Mouse (Mus musculus) MEL (cell line): ENCODE data around the gene Aph1b. TPM values are rescaled to one million over a fixed set of nuclear protein-coding genes. Genes with fewer than 3 reads are reported as not detected.

ENCODE experiments used
- DNase-seq: peaks from one replicate; pipeline ENCODE4 v3.0.0; 2011; ENCODE audit warnings: low read depth, low spot score
- H3K27ac ChIP-seq: 2 replicates; pipeline ENCODE4 v1.5.1; 2012; ENCODE audit warnings: low read depth, mild to moderate bottlenecking, control low read depth, low read length, moderate library complexity; ENCODE audit not compliant: control insufficient read depth
- H3K27me3 ChIP-seq, 2 experiments: fragments of 150-350 bp in 1 of 2; sonication (generic) in 1 of 2; 2 replicates each; pipeline ENCODE4 v1.6.1; 2012; ENCODE audit warnings: low read length in 2 of 2, mild to moderate bottlenecking in 2 of 2, improper control_type of control experiment in 1 of 2, moderate library complexity in 1 of 2; ENCODE audit not compliant: insufficient read depth in 2 of 2, control insufficient read depth in 1 of 2
- H3K36me3 ChIP-seq, 2 experiments: 2 replicates each; pipeline ENCODE4 v1.6.1; 2012 to 2014; ENCODE audit warnings: low read length in 2 of 2, improper control_type of control experiment in 1 of 2, inconsistent platforms in 1 of 2, mild to moderate bottlenecking in 1 of 2; ENCODE audit not compliant: insufficient read depth in 2 of 2, control insufficient read depth in 1 of 2
- H3K4me1 ChIP-seq, 2 experiments: fragments of 150-350 bp in 1 of 2; sonication (generic) in 1 of 2; 2 replicates each; pipeline ENCODE4 v1.6.1; 2012; ENCODE audit warnings: low read length in 2 of 2, improper control_type of control experiment in 1 of 2, mild to moderate bottlenecking in 1 of 2; ENCODE audit not compliant: insufficient read depth in 2 of 2, control insufficient read depth in 1 of 2
- H3K4me3 ChIP-seq, 2 experiments: fragments of 150-350 bp in 1 of 2; sonication (generic) in 1 of 2; 2 replicates each; pipeline ENCODE4 v1.5.1; 2012; ENCODE audit warnings: low read depth in 2 of 2, low read length in 2 of 2, mild to moderate bottlenecking in 2 of 2, moderate library complexity in 2 of 2, control low read depth in 1 of 2, improper control_type of control experiment in 1 of 2; ENCODE audit not compliant: control insufficient read depth in 1 of 2, insufficient read depth in 1 of 2
- H3K79me2 ChIP-seq: 2 replicates; pipeline ENCODE4 v1.6.1; 2012; ENCODE audit warnings: mild to moderate bottlenecking, low read length, moderate library complexity; ENCODE audit not compliant: control insufficient read depth, poor library complexity, insufficient read depth
- H3K9ac ChIP-seq: 2 replicates; pipeline ENCODE4 v1.6.1; 2012; ENCODE audit warnings: low read depth, mild to moderate bottlenecking, control low read depth, low read length, moderate library complexity; ENCODE audit not compliant: control insufficient read depth, poor library complexity, severe bottlenecking
- H3K9me3 ChIP-seq: fragments of 150-350 bp; sonication (generic); replicated peaks from 2 replicates; pipeline ENCODE4 v1.6.1; 2012; ENCODE audit warnings: mild to moderate bottlenecking, low read length, improper control_type of control experiment, moderate library complexity; ENCODE audit not compliant: insufficient read depth
- BHLHE40 ChIP-seq: IDR thresholded peaks from 2 replicates; pipeline ENCODE4 v1.6.1; 2012; ENCODE audit warnings: low read depth, mild to moderate bottlenecking, inconsistent platforms, low read length, improper control_type of control experiment, borderline replicate concordance
- CHD1 ChIP-seq: IDR thresholded peaks from 2 replicates; pipeline ENCODE4 v1.6.1; 2012; ENCODE audit warnings: low read depth, mild to moderate bottlenecking, inconsistent platforms, low read length, improper control_type of control experiment
- CTCF ChIP-seq, 3 experiments: IDR thresholded peaks in 2 of 3; conservative IDR thresholded peaks in 1 of 3; 2 replicates each; pipeline ENCODE4 v1.5.1; 2011 to 2012; ENCODE audit warnings: low read length in 3 of 3, low read depth in 2 of 3, mild to moderate bottlenecking in 2 of 3, improper control_type of control experiment in 1 of 3, inconsistent platforms in 1 of 3, mixed read lengths in 1 of 3, moderate library complexity in 1 of 3; ENCODE audit not compliant: control insufficient read depth in 1 of 3, insufficient read depth in 1 of 3, poor library complexity in 1 of 3, severe bottlenecking in 1 of 3
- E2F4 ChIP-seq: IDR thresholded peaks from 2 replicates; pipeline ENCODE4 v1.6.1; 2011; ENCODE audit warnings: low read depth, low read length, improper control_type of control experiment, borderline replicate concordance
- ELF1 ChIP-seq: IDR thresholded peaks from 2 replicates; pipeline ENCODE4 v1.6.1; 2014; ENCODE audit warnings: low read depth, mild to moderate bottlenecking, inconsistent platforms, low read length, improper control_type of control experiment, moderate library complexity
- ETS1 ChIP-seq: IDR thresholded peaks from 2 replicates; pipeline ENCODE4 v1.6.1; 2012; ENCODE audit warnings: low read depth, mild to moderate bottlenecking, inconsistent platforms, low read length, improper control_type of control experiment, moderate library complexity
- HCFC1 ChIP-seq: IDR thresholded peaks from 2 replicates; pipeline ENCODE4 v1.6.1; 2012; ENCODE audit warnings: low read depth, mild to moderate bottlenecking, inconsistent platforms, low read length, improper control_type of control experiment, moderate library complexity
- KAT2A ChIP-seq: conservative IDR thresholded peaks from 2 replicates; pipeline ENCODE4 v1.6.1; 2012; ENCODE audit warnings: low read depth, low read length, improper control_type of control experiment, inconsistent platforms
- MAFK ChIP-seq: IDR thresholded peaks from 2 replicates; pipeline ENCODE4 v1.6.1; 2011; ENCODE audit warnings: low read depth, mild to moderate bottlenecking, low read length, improper control_type of control experiment, borderline replicate concordance
- MAX ChIP-seq: IDR thresholded peaks from 2 replicates; pipeline ENCODE4 v1.6.1; 2011; ENCODE audit warnings: low read length, improper control_type of control experiment
- MAZ ChIP-seq: IDR thresholded peaks from 2 replicates; pipeline ENCODE4 v1.6.1; 2012; ENCODE audit warnings: low read depth, mild to moderate bottlenecking, inconsistent platforms, low read length, improper control_type of control experiment
- MXI1 ChIP-seq: IDR thresholded peaks from 2 replicates; pipeline ENCODE4 v1.6.1; 2011; ENCODE audit warnings: mild to moderate bottlenecking, low read depth, low read length, improper control_type of control experiment
- POLR2AphosphoS5 ChIP-seq: IDR thresholded peaks from 2 replicates; pipeline ENCODE4 v1.6.1; 2012; ENCODE audit warnings: low read depth, borderline replicate concordance, mild to moderate bottlenecking, inconsistent platforms, low read length, moderate library complexity, mixed read lengths
- RAD21 ChIP-seq: IDR thresholded peaks from 2 replicates; pipeline ENCODE4 v1.6.1; 2011; ENCODE audit warnings: mild to moderate bottlenecking, low read depth, low read length, improper control_type of control experiment
- RCOR1 ChIP-seq: IDR thresholded peaks from 2 replicates; pipeline ENCODE4 v1.6.1; 2012; ENCODE audit warnings: low read depth, mild to moderate bottlenecking, inconsistent platforms, low read length, improper control_type of control experiment
- SMC3 ChIP-seq: IDR thresholded peaks from 2 replicates; pipeline ENCODE4 v1.6.1; 2011; ENCODE audit warnings: low read depth, low read length, improper control_type of control experiment
- UBTF ChIP-seq: IDR thresholded peaks from 2 replicates; pipeline ENCODE4 v1.6.1; 2012; ENCODE audit warnings: low read depth, mild to moderate bottlenecking, inconsistent platforms, low read length, improper control_type of control experiment, moderate library complexity, borderline replicate concordance; ENCODE audit not compliant: insufficient read depth
- USF1 ChIP-seq: IDR thresholded peaks from 2 replicates; pipeline ENCODE4 v1.6.1; 2014; ENCODE audit warnings: low read depth, mild to moderate bottlenecking, inconsistent platforms, low read length, improper control_type of control experiment, moderate library complexity
- ZC3H11A ChIP-seq: IDR thresholded peaks from 2 replicates; pipeline ENCODE4 v1.6.1; 2012; ENCODE audit warnings: low read depth, mild to moderate bottlenecking, inconsistent platforms, low read length, improper control_type of control experiment
- ZKSCAN1 ChIP-seq: IDR thresholded peaks from 2 replicates; pipeline ENCODE4 v1.6.1; 2012; ENCODE audit warnings: low read depth, mild to moderate bottlenecking, inconsistent platforms, low read length, improper control_type of control experiment, moderate library complexity
- ZMIZ1 ChIP-seq: IDR thresholded peaks from 2 replicates; pipeline ENCODE4 v1.6.1; 2012; ENCODE audit warnings: low read depth, mild to moderate bottlenecking, inconsistent platforms, low read length, improper control_type of control experiment, moderate library complexity
- polyA plus RNA-seq, 2 experiments: library from polyadenylated mRNA; stranded (reverse) in 1 of 2; unstranded in 1 of 2; fragments of >175 nt in 1 of 2; fragments of >200 nt in 1 of 2; gene quantifications; 2 replicates each; pipeline versions ENCODE4 v1.2.1 to v1.2.4; 2012; ENCODE audit warnings: low replicate concordance in 2 of 2, low read depth in 1 of 2; ENCODE audit not compliant: insufficient read length in 2 of 2, insufficient read depth in 1 of 2, missing spikeins in 1 of 2
- total RNA-seq: library from RNA; depleted of rRNA; stranded (reverse); fragments of 300-350 nt; gene quantifications from 2 replicates; pipeline ENCODE4 v1.2.3, GENCODE M21; 2012

Aph1b gene
- total and polyA plus RNA-seq, 3 experiments, result 0.04 to 0.93 TPM; not detected in 1

DNA sequence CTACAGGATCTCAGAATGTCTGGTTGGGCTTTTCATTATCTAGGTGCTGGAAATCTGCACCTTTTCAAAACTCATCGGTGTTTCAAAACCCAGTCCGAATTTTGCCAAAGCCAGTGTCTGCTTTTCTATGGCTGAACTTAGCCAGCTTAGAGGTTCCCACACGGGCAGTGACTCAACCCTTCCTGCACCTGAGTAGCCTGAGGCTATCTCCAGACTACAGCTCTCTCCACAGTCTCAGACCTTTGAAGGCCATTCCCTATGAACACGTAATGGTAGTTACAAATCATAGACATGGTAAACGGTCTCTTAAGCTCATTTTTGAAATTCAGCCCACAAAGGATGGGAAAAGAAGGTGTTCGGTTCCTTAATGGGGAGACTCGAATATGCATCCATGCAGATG lies 55.8 kb downstream of the Aph1b start:
- H3K9me3 ChIP-seq, result no peaks in the 10 kb centered on the region
- no peak for DNase-seq
- no peak overlapping the region for H3K9ac ChIP-seq
- no peaks in the 10 kb centered on the region for H3K79me2 ChIP-seq
- TF ChIP-seq CHD1, result no peak
- TF ChIP-seq SMC3, result no peak
- TF ChIP-seq ZMIZ1, result no peak
- no peak for TF ChIP-seq UBTF
- H3K27me3 ChIP-seq, result no peaks in the 10 kb centered on the region; a peak in 1 of 4 replicates
- no peaks in the 10 kb centered on the region for H3K4me1 ChIP-seq
- no peak overlapping the region for H3K4me3 ChIP-seq
- H3K27ac ChIP-seq, result no peak overlapping the region
- no peaks in the 10 kb centered on the region for H3K36me3 ChIP-seq

- no peaks in the 10 kb centered on the region for H3K9me3 ChIP-seq
- no peak overlapping the region for H3K9ac ChIP-seq
- no peak overlapping the region for H3K27ac ChIP-seq
- no peaks in the 10 kb centered on the region for H3K79me2 ChIP-seq
- H3K27me3 ChIP-seq, result no peaks in the 10 kb centered on the region; a peak in 1 of 4 replicates
- no peak for DNase-seq
- TF ChIP-seq ELF1, result no peak
- TF ChIP-seq MAX, result no peak
- no peak for TF ChIP-seq HCFC1
- no peak for TF ChIP-seq ZKSCAN1
- TF ChIP-seq E2F4, result no peak
- no peak for TF ChIP-seq CHD1
- TF ChIP-seq ZC3H11A, result no peak
- TF ChIP-seq BHLHE40, result no peak
- no peak for TF ChIP-seq CTCF (IDR thresholded peaks at IDR 0.05 in 2 of 3, conservative IDR thresholded peaks at IDR 0.05 in 1 of 3; ENCODE audit: control insufficient read depth in 1 of 3, insufficient read depth in 1 of 3, low read depth in 2 of 3, low read length in 3 of 3, poor library complexity in 1 of 3, severe bottlenecking in 1 of 3)
- no peak for TF ChIP-seq ETS1
- no peak for TF ChIP-seq POLR2AphosphoS5
- no peak for TF ChIP-seq UBTF
- TF ChIP-seq MAFK, result no peak
- TF ChIP-seq MXI1, result no peak
- TF ChIP-seq USF1, result no peak
- TF ChIP-seq RCOR1, result no peak
- TF ChIP-seq KAT2A, result no peak
- no peak for TF ChIP-seq MAZ
- TF ChIP-seq RAD21, result no peak
- H3K4me3 ChIP-seq, result no peak overlapping the region
- H3K4me1 ChIP-seq, result no peaks in the 10 kb centered on the region
- H3K36me3 ChIP-seq, result no peaks in the 10 kb centered on the region
These were observed 58.7 kb downstream of the Aph1b start for GRCm38 (mm10) chr9:66736551-66736950.
